Mouse (Mus musculus) granulocyte monocyte progenitor cell, adult 5-6 weeks (primary cell): ENCODE results near the gene Cd47. TPM values are rescaled to one million over a fixed set of nuclear protein-coding genes. Genes with fewer than 3 reads are reported as not detected.

ENCODE experiments used
- ATAC-seq: replicated peaks from 2 replicates; pipeline ENCODE4 v1.8.0; 2016; ENCODE audit warnings: mild to moderate bottlenecking, moderate TSS enrichment, inconsistent platforms; ENCODE audit not compliant: poor library complexity, severe bottlenecking
- total RNA-seq, 2 experiments: library from RNA; stranded (forward) in 1 of 2; stranded (reverse) in 1 of 2; fragments of 200-712, 200-1000 nt in 1 of 2; fragments of >200 nt in 1 of 2; fragmentation: Nextera tagmentation in 1 of 2; gene quantifications; 2 replicates each; pipeline ENCODE4 v1.2.3; 2014 to 2017

Gene Cd47
- total RNA-seq, 2 experiments from 2014 or later = 269 to 334 TPM

DNA sequence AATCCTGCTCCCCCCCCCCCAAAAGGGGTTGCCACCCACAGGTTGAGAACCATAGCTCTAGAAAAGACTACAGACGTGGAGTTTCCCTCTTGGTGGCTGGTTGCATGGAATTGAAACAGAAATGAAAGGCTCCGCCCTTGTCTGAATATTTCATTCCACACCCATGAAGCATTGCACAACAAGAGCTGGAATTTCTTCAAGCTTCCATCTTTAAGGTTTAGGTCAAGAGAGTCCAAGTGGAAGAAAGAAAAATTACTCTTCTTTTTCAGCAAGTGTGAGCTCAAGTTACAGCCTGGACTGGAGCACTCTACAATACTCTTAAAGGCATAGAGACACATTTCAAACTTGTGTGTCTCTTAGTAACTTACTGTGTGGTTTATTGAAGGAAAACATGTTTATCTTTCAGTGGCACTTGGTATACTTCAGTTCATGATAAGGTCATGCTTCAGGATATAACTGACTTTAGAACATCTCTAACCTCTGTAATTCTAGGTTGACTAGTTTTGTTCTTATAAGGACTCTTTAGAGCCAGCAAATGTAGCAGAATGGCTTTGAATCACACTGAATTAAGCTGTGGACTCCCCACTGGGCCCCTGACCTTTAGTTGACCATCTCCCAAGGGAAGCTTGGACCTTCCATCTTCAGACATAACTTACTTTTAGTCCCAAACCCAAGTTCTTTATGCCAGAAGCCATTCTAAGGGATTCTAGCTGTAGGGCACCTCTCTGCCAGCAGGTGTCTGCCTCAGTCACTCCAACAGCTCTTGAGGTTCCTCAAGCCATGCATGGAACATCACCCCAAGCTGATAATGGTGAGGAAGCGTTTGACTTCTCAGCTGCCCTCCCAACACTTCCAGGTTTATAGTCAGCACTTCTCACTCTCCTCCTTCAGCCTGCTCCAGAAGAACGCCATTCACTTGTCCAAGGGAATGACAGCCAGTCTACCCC is 58.8 kb downstream of the Cd47 start:
- peak; percentile 3; the same call in 1 of the 2 replicates for ATAC-seq

DNA sequence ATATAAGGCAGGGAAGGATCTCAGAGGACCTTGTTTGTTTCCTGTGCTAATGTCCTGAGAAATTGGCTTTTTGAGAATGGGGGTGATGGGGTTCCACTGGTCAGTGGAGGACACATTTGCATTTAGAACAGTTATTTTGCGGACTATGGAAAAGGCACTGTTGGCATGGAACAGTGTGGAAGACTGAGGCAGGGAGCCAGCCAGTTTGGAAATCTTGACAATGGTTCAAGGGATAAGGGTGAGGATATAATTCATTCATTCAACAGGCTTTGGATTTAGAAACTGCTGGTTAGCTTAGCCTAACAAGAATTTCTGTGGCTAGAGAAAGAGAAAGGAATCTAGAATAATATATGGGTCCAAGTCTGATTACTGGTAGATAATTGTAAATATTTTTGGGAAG is 61.7 kb downstream of the Cd47 start:
- no peak for ATAC-seq

DNA sequence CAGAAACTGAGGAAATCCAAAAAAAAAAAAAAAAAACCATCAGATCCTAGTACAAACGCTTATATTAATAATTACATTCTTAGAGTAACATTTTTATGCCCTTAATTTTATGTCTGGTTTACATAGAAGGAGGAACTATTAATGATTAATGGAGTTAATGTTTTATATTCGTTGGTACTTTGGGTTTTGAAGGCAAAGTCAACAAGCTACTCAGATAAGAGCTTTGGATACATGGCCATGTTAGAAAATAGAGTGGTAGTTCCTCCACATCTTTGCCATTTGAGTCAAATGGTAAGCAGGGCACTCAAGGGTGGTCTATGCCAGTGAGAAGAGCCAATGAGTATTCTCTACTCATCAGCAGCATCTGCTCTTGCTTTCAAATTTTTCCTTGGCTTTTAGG is 66.3 kb downstream of the Cd47 start:
- no peak for ATAC-seq

DNA sequence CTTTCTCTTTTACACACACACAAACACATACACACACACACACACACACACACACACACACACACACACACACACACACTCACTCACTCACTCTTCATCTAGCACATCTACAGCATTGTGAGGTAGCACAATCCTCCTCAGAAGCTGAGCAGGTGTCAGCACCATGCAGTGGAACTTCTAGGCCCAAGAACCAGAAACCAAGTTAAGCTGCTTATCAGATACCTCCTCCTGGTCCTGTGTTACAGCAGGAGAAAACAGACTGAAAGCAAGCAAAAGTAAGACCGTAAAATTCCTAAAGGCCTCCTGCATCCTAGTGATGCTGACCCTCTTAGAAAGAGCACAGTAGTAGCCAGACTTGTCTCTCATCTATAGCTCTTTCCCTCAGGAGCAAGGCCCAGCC is 67.9 kb downstream of the Cd47 start:
- no peak for ATAC-seq

DNA sequence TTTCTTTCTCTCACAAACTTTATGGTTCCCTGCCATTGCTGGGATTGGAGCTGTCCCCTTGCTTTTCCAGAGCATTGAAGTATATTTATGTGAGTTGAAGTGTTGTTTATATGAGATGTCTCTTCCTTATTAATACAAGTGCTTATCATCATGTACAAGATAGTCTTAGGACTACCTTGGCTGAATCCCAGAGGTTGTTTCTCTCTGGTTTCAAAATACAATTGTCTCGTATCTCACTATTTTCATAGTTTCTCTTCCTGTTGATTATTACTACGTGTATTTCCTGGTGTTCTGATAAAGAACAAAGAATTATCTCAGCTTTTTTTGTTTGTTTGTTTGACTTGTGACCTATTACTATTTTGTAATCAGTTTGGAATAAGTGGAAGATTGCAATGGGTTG is 73.6 kb downstream of the Cd47 start:
- ATAC-seq = no peak

DNA sequence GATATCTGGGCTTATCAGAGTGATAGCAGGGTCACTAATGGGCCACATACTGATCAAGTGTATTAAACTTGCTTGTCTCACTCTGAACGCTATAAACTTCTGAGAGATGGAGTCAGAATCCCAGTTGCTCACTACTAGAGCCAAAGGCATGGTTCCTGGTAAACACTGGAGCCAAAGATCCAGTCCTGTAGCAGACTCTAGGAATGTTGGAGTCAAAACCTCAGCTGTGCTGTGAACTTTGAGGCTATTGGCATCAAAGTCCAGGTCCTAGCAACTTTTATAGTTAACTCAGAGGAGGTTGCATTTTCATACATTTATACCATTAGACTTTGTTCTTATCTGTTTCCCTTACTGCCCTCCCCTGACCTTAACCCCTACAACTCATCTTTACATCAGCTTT is 74.2 kb downstream of the Cd47 start:
- ATAC-seq = no peak

DNA sequence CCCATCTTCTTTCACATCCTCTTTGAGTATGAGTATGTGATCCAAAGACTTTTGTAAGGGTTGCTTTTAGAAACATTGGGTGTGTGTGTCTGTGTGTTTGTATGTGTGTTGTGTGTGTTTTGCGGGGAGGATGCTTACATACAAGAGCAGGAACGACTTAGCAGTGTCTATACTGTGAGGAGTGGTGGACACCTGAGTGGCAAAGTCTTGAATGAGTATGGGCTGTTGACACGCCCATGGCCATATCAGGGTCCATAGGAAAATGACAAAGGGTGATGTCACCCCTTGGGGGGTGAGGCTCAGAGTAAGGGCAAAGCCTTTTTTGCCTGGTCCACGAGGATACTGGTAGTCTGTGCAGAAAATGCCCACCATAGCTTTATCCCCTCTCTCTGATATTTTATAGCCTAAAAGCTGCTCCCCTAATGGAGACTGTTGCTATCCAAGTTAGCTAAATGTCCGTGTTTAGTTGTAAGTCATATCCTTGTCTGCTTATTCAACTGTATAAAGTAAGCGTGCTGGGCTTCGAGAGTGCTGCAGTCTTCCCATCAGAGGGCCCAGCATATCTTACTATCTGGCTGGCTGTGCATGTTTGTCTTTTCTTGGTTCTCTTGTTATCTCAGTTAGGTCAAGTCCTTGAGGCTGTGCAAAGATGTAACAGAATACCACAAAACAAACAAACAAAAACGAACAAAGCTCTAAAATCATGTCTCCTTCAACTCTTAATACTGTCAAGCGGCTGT is 76.1 kb downstream of the Cd47 start:
- peak; percentile 70 for ATAC-seq

DNA sequence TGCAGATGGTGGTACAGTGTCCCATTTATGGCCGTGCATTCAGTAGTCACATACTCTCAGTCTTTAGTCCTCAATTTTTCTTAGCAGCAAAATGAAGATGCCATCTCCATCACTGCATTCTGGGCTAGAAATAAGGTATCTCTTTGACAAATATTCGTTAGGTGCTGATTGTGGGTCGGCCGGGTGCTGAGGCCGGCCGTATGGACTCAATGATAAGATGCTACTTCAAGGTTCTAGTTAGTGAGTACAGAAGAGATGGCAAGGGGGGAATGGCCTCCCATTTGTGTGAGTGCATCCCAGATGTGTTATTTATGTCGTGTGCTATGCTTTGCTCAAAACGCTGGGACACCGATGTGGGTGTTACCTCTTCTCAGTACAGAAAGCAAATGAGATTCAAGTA is 76.9 kb downstream of the Cd47 start:
- ATAC-seq = no peak

DNA sequence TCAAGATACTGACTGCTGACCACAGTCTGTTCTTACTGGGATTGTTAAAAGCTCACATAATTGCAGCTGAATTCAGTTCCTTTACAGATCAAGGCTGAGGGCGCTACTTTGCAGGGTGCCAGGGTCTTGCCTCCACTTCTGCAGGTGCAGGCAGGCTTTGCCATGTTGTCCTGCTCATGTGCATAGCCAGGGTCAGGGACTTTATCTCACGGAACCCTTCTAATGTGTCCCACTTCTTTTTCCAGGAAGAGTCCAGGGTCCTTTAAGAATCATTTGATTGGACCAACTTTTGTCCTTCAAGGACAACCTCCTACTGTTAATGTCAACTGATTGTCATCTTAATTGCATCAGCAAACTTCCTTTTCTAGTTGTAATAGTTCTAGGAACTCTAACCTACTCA is 77.7 kb downstream of the Cd47 start:
- no peak for ATAC-seq

DNA sequence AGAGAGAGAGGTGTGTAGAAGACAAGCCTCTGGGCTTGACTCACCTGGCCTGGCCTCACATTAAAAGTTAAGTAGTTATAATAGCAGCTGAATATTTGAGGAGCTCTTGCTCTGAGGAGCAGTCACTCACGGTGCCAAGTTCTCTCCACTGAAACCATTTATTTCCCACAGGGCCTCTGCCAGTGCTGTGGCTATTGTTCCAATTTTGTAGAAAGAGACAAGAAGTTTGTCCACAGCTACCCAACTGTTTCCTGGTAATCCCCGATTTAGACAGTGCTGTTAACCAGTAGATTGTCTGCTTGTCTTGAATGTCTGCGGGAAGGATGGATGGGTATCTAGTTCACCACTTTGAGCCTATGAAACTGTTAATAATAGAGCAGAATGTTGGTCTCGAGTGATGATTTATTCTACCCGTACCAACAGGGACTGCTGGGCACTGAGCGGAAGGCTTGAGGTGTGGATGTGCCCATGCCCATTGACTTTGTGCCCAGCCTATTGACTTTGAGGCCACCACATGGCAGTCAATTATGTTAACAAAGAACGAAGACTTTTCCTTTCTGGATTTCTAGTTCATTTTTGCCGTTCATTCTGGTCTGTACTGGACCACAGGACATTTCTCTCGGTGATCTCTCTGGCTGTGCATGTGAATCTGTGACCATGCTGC is 86.2 kb downstream of the Cd47 start:
- ATAC-seq = no peak

DNA sequence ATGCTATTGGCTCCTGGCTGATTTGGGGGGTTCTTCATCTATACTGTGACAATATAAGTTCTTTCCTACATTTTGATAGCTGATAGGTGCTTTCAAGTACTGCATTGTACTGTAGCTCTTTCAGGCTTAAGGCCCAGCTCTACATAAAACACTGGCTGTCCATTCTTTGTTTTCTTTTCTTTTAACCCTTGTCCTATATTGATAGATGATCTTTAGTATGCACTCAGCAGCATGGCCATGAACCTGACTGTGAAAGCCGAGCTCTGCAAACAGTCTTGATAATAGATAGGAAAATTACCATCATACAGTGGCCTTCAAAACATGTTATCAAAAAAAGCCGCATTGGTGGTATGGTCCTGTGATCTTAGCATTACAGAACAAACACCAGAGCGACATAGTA is 87.0 kb downstream of the Cd47 start:
- ATAC-seq = no peak

DNA sequence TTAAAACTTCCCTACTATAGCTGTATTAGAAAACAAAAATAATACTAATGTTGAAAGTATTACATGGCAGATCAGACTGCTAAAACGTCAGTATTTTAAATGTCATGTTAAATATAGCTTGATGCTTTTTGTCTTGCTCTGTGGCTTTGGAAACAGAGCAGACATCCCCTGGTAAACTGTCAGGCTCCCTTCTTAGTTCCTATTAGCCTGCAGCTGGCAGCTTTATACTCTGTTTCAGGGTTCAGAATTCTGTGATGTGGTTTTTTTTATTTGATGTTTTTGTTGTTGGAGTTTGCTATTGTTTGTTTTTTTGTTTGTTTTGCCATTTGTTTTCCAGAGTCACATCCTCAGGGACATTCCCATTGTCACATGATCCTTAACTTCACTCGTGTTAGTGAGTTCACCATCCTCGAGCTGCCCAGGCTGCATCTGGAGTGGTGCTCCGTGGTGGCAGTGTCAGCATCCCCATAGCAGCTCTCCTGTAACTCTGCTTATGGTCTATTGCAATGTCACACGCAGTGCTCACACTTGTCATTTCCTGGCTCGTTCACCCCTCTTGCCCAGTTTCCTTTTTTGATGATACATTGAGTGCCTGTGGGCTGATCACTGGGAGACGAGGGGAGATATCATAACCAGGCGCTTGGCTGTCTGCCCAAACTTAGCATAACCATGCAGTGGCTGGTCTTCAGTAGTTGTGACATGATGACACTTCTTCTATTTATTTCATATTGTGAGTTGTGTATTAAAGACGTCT is 87.7 kb downstream of the Cd47 start:
- peak; percentile 92 for ATAC-seq

DNA sequence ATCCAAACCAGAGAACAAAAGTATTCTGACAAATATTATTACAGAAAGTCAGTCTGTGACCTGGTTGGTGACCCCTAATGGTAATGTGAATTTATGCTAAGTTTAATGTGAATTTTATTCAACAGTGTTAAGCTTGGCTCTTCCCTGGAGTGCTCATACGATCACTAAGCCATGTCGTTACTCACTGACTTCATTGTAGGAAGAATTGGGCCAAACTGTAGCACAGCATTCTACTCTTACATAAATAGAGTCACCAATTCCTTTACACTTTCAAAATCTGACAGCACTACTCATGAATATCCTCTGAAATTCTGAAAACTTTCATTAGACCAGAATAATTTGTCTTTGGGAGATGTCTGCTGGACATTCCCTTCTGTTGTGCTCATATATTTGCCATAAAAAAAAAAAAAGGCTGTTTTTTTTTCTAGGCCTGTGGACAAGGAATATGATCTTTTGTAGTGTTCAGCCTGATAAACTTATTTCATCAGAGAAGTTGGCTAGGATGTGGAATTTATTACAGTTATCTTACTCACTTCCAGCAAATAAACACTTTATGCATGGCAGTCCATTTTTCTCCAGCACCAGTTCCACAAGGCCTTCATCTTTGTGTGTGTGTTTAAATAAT is 88.8 kb downstream of the Cd47 start:
- ATAC-seq = no peak

DNA sequence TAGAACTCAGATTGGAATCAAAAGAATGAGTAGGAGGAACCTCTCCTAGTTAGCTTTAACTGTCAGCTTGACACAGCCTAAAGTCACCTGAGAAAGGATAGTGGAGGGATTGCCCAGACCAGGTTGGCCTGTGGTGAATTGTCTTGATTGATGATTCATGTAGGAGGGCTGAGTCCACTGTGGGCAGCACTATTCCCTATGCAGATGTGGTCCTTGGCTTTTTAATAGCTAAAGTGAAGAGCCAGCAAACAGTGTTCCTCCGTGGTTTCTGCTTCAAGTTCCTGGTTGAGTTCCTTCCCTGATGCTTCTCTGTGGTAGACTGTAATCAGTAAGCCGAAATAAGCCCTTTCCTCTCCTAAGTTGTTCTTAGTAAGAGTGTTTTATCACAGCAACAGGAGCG is 91.9 kb downstream of the Cd47 start:
- ATAC-seq = no peak

DNA sequence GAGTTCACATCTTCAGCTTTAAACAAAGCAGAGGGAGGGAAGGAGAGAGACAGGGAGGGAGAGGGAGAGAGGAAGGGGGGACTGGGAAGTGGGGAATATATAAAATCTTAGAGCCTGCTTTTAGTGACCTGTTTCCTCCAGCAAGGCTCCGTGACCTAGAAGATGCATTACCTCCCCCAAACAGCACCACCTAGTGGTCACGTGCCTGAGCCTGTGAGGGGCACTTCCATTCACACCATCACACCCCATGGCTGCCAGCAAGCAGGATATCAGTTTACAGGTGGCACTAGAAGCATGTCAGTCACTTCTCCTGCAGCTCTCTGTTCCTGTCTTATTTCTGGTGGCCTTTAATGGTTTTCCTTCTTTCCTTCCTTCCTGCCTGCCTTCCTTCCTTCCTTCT is 92.6 kb downstream of the Cd47 start:
- no peak for ATAC-seq

DNA sequence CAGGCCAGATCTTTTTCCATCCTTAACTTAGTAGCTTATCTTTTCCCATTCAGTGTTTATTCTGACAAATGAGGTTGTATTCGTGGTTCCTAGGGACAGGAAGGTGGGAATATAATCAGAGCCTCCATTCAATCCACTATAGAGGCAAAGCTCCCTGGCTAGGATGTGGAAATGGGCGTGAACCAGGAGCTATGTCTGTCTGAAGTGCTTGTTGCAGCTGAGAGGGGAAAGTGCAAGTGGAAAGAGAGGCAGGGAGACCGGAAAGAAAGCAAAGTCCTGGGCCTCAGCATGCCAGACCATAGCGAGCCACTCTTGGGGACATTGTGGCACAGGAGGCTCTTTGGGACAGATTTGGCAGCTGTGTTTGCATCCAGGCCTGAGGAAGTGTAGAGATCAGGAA is 94.3 kb downstream of the Cd47 start:
- no peak for ATAC-seq

DNA sequence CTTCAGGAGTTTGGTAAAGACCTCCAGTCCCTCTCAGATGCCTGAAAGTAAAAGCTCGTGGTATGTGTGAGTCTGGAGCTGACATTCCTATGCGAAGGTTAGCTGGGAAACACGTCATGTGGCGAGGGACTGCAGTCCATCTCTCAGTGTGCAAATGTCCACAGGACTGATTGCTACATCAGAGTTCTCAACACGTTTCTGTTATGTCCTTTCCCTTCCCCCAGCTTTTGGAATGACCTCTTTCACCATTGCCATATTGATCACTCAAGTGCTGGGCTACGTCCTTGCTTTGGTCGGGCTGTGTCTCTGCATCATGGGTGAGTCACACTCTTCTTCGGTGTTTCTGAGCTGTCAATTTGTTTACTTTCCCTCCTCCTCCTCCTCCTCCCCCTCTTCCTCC is 95.8 kb downstream of the Cd47 start:
- ATAC-seq = 0 out of 2 replicates have a peak, but pooled peaks have one; percentile 19

DNA sequence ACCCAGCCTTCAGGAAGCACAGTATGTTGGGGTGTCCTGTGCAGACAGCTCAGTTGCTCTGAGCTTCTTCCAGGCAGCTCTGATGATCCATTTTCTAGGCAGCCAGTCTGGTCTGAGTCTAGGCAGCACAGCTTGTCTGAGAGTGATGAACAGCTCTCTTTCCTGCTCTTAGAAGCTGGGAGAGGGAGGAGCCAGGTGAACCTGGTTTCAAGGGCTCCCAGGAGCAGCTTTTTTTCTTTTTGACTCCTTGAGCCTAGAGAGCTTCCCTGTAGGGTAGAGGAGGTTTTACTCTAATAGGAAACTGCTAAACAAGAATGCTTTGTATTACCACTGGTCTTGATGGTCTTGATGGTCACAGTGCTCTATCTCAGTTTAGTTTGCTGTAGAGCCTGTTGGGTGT is 101.1 kb downstream of the Cd47 start:
- no peak for ATAC-seq

DNA sequence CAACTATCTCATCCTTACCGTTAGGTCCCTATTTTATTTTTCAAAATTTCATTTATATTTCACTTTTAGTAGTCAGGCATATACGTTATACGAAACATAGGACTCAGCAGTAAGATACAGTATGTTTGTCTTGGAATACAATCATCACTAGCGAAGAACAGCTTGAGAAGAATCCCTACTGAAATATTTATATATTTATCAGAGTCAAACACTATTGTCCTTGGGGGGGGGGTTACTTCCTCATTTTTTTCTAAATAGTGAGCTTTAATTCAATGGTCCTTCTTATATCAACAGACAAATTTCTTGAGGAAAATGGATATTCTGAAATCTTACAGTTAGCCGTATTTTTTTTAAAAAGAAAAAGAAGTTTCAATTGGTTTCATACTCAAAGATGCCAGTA is 101.8 kb downstream of the Cd47 start:
- ATAC-seq = no peak
